Mouse (Mus musculus) kidney, postnatal 10 days (tissue): ENCODE measurements around the gene Wdr47.
A peak's percentile ranks its signal among the peaks of the same experiment; 100 is the strongest.
"Not testable (repeated sequence)": the region's sequence is repeated elsewhere in the genome, so short reads cannot be mapped to it uniquely, and the experiment has no call there.

Experiments
- DNase-seq: peaks from one replicate; pipeline ENCODE4 v3.0.0; 2021; ENCODE audit warnings: mixed read lengths

Wdr47 gene

DNA sequence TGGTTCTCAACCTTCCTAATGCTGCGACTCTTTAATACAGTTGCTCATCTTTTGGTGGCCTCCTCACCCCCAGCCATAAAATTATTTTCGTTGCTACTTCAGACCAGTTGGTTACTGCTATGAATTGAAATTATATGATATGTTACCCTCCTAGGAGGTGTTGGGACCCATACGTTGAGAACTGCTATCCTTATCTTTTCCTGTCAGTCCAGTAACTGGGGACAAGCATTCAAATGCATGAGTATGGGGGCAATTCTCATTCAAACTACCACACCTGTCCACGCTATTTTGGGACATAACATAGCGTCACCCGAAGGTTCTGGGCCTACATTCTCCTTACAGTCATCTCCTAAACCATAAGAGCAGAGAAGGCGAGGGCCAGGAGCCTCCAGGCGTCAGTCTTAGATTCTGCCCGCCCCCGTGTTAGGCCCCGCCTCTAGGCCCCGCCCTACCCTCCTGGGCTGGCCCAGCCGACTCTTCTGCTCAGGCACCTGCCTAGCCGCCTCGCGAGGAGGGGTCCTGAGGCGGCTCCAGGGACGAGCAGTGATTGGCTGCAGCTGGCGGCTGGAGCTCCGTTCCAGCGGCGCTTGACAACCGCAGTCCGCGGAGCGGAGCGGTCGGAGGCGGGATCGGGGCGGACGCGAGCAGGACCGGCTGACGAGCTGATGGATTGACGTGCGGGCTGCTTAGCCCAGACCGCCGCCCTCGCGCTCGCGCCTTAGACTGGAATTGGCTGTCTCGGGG lies at the start of gene Wdr47:
TSS of gene Wdr47 (plus strand) at position 494 of the 744 bp plus-strand sequence.
- peak; percentile 98 for DNase-seq

DNA sequence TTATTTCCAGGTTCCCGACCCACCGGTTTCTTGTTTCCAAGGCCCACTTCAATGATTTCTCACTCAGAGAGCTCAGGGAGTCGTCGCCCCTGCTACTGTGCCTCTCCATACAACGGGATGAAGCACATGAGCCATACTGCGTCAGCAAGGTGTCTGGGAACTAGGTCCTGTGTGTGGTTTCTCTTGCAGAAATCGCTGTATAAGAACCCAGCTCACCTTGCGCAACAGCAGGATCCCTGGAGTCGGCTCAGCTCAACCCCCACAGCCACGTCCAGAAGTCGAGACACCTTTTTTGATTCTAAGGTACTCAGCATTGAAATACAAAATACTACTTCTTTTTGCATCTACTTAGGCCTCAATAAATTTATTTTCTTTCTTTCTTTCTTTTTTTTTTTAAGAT lies 48.8 kb upstream of the Wdr47 start:
- no peak for DNase-seq

DNA sequence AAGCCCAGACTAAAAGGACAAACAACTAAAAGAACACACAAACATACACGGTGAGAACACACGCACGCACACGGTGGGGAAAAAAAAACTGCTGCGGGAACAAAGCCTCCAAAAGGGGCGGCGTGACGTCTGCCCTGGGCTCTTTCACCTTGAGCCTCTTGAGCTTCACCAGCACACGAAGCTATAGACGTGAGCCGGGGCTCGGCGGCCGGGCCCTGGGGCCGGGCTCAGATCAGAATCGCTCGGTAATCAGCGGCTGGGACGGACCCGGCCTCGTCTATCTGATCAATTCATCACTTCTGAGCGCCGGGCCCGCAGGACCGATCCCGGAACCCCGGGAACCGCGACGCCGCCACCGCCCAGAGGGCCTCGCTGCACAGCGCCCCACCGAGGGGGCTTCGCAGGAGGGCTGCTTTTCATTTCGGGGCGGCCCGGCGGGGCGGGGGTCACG lies 36.9 kb upstream of the Wdr47 start:
- DNase-seq = no peak

DNA sequence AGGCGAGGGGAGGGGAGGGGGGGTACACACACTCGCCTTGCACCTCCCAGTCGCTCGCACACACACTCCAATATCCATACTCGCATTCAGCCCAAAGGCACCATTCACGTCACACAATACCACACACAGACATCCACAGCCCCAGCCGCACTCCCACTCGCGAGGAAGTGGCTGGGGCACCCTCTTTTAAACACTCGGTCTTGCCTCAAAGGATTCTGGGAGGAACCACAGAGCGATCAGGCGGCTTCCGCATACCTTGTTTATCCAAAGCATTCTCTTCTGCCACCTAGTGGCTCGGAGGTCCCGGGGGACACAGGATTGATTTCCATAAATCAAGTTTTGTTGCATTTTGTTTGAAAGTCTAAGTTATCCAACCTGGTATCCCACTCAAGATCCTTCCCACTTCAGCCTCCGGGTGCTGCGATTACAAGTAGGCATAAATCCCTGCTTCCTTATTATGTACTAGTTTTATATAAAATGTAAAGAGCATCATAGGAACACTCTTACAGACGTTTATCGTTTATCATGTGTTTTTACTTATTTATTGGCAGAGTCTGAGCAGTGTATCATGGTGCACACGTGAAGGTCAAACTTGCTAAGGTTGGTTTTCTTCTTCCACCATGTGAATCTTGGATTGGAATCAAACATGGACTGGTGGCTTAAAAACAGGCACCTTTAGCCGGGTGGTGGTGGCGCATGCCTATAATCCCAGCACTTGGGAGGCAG lies 36.3 kb upstream of the Wdr47 start:
- peak; percentile 95 for DNase-seq

DNA sequence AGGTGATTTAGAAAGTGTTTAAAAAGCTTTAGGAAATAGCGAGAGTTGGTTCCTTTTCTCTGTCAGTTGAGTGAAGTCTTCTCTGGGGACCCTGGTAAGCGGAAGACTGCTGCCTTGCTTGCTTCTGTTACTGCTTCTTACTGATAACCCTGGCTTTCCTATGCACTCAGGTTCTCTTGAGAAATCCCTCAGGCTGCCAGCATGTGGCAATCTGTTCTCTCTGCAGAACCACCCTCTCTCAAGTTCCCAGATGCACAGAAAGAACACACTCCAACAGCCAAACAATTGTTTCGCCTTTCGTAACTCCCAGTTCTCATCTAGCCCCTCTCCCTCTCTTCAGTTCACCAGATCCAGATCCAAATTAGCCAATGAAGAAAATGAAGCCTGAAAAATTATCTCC lies 33.2 kb upstream of the Wdr47 start:
- no peak for DNase-seq

DNA sequence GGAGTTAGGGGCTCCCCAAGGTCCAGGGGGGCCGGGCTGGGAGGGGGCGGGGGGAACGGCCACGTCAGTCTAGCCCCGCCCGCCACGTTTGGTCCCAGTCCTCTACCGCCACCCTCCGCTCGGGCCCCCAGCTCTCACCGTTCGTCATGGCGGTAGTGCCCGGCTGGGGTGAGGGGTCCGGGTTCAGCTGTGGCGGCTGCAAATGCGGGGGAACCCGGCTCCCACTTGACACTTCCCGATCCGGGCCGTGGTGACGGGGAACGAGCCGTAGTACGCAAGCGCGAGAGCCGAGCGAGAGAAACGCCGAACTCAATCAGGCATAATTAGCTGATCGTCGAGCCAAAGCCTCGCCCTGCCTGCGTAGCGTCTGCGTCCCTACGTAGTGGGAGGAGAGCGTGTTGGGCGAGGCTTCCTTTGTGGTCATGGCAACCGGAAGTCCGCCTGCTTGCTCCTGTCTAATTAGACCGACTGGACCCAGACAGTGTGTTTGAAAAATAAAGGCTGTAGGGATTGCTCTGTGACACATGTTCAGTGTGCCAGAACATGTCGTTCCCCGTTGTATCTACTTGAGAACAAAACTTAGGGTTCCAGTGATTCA lies 28.8 kb upstream of the Wdr47 start, which contains the start of gene Tmem167b:
TSS of gene Tmem167b (minus strand) at position 334 of the 598 bp plus-strand sequence.
- DNase-seq = peak; percentile 97

DNA sequence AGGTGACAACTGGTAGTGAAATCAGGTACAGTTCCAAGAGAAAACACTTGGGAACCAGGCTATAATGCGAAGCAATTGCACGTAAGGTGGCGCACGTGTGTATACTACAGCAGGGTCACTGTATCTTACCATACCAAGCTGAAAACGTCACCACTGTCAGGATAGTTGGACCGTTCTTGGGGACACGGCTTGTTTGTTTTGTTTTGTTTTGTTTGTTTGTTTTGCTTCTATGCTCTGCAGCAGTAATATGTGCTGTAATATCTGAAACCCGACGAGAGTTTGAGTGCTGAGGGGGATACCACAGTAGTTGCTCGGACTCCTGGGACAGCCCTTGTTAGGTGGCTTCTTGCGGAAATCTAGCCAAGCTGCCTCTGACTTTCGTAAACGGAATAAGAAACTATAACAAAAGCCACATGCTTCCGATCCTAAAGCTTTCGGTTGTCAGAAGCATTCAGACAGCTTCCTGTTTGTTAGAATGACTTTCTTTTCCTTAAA lies 28.3 kb upstream of the Wdr47 start:
- peak; percentile 51 for DNase-seq

DNA sequence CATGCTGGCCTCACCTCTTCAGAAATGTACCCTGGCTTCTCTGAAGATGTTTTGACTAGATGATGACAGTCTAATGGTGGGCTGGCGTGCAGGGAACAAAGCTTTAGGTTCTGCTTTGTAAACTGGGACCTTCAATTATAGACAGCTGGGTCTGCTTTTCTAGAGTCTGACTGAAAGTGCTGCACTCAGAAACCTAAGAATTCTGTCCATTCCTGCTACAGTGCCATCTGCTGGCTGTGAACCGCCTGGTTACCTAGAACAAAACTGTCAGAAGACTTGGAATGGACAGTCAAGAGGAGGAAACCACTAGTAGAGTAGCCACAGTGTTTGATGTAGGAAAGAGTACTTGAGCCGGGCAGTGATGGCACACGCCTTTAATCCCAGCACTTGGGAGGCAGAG lies 27.8 kb upstream of the Wdr47 start:
- DNase-seq = peak; percentile 92

DNA sequence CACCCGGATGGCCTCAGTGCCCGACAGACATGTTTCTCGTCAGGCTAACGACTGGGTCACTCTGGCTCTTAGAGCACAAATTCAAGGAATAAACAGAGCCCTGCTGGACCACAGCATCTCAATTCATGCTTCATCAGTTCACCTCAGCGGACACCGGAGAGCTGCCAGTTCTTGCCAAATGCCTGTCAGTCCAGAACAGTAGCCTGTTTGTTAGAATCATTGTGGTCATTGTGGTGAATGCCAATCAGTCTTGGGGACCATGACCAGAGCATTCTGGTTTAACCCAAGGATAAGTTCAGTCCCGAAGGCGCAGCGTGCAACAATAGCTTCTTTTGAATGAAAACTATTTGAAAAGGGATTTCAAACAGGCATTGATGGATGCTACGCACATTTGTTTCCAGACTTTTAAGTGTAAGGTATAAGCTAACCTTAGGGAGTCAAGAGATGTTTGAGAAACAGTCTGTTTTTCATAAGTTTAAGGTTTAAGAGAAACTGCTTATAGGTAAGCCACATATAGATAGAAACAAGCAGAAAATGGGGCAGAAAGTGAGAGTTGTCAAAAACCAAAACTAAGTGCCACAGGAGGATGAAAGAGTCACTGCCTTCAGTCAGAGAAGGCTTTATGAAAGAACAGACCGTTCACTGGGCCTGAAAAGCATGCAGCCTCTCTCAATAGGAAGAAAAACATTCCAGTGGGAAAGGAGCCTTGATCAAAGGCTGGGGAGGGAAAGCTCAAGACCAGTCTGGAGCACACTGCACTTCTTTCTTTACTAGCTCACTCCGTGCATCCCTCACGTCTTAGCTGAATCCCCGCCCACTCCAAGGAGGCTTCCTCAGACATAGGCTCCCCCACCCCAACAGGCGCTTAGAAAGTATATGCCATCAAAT lies 22.8 kb upstream of the Wdr47 start:
- no peak for DNase-seq

DNA sequence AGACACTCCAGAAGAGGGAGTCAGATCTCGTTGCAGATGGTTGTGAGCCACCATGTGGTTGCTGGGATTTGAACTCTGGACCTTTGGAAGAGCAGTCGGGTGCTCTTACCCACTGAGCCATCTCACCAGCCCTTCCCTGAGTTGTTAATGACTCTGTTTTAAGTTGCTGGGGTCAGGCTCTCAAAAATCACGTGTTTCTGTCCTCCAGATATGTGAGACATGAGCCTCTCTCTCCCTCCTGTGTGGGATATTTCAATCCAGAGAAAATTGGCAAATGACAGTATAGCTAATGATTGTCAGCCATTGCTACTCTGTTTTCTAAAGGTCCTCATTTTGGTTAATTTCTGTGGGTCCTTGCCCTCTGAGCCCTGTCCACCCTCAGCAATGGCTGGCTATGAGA lies 21.4 kb upstream of the Wdr47 start:
- not testable (repeated sequence) for DNase-seq

DNA sequence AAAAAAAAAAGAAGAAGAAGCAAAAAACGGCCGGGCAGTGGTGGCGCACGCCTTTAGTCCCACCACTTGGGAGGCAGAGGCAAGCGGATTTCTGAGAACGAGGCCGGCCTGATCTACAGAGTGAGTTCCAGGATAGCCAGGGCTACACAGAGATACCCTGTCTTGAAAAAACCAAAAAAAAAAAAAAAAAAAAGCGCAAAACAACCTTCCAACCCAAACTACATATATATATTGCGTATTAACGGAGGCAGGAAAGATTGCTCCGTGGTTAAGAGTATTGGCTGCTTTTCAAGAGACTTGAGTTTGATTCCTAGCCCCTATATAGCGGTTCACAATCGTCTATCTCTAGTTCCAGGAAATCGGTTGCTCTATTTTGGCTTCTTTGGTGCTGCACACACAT lies 20.3 kb upstream of the Wdr47 start:
- no peak for DNase-seq

DNA sequence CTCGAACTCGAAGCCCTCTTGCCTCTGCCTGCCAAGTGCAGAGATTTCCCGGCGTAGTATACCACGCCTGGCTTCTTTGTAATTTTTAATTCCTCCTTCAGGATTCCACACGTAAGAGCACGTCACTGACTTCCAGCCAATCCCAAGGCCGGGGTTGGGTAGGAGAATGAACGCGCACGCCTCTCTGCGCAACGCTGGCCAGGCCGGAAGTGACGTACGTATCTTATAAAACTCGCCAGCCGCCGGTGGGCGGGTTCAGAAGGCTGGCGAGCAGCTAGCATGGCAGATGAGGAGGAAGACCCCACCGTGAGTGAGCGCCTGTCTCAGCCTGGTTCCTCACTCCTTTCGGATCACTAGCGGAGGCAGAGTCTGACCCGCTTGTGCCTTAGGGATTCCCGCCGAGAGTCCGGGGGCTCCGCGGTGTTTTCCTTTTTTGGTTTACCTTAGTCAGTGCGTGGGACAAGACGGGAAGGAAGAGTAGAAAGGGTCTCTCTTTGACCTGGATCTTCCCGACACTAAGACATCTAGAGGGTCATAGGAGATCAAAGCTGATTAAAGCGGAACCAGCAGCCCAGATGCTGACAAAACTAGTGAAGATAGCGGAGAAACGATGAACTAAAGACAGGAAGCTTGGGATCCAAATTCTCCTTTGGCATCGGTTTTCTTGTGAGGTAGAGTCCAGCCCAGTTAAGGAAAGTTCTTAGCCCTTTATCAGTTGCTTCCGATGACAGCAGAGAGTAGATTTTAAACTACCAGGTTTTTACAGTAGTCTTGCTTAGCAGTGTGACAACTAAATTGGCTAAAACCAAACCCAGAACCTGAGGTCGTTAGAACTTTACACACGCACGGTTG lies 19.4 kb upstream of the Wdr47 start, which contains the start of gene Taf13:
TSS of gene Taf13 (plus strand) at position 256 of the 852 bp plus-strand sequence.
- peak; percentile 97 for DNase-seq

DNA sequence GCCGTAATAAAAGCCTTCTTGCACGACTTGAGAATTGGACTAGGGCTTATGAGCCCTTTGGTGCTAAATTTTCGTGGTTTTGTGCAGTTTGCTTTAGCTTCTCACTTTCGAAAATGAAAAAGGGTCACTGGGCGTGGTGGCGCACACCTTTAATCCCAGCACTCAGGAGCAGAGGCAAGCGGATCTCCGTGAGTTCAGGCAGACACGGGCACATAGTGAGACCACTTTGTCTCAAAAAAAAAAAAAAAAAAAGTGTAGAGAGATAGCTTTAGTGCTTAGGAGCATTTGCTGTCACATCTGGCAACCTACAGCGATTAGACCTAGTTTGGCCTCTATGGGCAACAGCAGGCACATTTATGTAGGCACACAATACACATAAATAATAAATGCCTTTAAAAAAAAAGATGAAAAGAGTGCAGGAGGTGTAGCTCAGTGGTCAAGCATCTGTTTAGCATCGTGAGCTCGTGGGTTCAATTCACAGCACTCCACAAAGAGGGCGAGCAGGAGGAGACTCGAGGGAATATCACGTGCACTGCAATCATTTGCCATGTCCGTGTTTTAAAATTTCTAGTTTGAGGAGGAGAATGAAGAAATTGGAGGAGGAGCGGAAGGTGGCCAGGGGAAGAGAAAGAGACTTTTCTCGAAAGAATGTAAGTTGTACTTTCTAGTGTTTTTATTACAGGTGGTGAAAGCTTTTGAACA lies 18.6 kb upstream of the Wdr47 start:
- no peak for DNase-seq

DNA sequence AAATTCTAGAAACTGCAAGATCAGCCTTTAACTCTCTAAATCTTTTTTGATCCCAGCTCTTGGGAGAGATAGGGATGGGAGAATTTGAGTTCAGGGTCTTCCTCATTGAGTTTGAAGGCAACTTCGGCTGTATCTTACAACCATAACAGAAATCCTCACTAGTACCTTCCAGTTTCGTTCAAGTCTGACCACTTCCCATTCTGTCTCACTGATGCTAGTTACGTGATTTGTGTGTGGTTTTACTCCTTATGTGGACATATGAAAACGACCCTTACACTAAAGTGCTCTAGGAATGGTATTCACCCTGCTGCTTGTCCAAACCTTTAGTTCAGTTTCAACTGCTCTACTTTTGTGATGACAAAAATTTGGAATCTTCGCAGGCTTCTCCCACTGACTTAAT lies 17.1 kb upstream of the Wdr47 start:
- DNase-seq = no peak

DNA sequence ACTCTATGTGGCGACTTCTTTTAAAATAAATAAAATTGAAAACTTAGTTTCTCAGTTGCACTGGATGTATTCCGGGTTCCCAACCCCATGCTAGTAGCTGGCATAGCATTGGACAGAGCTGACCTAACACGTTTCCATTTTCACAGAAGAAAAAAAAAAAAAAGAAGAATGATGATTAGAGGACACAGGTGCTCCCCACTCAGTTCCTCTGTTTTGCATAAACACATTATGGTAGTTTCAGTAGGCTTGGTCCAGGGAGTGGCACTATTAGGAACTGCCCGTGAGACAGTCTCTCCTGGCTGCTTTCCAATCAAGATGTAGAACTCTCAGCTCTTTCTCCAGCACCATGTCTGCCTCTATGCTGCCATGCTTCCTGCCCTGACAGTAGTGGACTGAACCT lies 6.5 kb upstream of the Wdr47 start:
- DNase-seq = no peak

DNA sequence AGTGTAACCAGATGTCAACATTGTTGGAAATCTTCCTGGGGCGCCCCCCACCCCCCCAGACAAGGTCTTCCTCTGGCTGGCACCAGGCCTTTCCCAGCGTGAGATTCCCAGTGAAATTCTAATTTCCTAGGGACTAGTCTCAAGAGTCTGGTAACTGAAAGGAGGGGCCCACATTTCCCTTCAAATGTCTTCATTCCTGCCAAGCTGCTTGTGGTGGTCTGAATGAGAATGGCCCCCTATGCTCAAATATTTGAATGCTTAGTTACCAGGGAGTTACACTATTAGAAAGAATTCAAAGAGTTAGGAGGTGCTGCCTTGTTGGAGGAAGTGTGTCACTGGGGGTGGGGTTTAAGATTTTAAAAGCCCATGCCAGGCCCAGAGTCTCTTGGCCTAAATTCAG lies 2.6 kb upstream of the Wdr47 start:
- no peak for DNase-seq

DNA sequence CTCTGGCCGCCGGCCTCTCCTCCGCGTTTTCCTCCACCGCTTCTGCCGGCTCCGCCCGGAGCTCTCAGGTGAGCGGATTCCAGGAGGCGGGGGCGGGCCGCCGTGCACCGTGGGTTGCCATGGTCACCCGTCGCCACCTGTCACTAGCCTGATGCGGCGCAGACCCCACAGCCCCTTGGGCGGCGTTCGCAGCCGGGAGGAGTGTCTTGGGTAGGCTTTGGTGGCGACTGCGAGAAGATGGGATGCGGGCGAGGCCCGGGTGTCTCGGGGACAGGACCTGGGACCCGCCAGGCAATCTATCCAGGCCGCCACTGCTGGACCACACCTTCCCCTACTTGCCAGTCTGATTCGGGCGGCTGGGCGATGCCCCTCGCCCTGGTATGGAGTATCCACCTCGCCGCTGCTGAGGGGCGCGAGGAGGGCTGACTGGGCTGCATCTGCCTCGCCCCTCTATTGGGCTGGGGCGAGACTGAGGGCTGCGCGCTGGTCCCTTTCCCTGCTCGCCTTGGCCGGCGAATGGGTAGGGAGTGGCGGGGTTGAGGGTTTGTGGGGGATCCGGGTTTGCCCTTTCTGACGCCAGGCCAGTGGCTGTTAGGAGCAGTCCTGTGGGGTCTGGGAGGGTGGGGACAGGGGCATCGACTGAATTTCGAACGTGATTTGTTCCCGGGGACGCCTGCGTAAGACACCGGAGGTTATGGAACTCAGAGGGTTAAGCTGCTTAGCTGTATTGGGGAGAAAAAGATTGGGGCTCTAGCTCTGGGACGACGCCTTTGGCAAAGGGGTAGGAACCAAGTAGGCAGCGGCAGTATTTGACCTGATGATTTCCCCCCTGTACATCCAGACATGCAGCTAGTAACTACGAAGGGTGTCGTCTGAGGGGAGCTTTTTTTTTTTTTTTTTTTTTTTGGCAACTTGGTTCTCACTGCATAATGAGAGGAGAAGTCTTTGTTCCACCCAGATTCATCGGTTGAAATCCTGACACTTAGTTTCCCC lies 747 bp downstream of the Wdr47 start:
- no peak for DNase-seq

DNA sequence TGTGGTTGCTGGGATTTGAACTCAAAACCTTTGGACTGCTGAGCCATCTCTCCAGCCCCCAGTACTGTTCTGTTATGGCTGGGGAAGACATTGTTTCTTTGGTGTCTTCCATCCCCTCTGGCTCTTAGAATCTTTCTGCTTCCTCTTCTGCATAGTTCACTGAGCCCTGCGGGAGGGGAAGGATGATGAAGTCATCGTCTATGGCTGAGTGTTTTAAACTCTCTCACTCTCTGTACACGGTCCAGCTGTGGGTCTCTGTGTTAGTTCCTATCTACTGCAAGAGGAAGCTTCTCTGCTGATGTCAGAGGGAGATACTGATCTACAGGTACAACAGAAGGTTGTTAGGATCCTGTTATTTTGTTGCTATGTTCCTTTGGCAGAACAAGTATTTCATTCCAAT lies 17.8 kb downstream of the Wdr47 start:
- no peak for DNase-seq

DNA sequence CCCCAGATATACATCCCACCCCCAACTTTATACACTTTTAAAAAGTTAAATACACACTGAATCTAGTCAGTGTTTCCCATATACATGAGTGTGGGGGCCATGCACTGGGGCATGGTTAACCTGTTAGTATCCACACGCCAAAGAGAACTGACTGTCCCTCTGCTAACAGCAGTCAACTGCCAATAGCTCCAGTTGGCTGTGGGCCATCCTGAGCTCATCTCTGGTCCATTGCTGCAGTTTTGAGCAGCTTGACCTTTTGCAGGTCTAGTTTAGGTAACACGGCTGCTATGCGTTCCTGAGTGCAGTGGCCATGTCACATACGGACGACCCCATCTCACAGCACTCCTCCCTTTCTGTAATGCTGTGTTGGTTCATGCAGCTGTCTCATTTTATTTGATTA lies 43.7 kb downstream of the Wdr47 start:
- DNase-seq = no peak

DNA sequence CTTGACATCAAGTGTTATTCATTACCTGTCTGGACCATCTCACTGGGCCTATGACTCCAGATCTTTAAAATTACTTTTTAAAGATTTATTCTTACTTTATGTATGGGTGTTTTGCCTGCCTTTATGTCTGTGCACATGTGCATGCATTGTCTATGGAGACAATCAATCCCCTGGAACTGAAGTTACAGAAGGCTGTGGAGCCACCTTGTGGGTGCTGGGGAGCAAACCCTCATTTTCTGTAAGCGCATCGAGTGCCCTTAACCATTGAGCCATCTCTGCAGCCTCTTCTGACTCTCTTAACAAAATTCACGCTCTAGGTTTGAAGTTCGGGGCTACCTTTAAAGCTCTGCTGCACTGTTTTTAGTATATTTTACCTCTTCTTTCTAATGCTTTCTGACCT lies 48.3 kb downstream of the Wdr47 start:
- DNase-seq = no peak
